Mouse (Mus musculus) stomach, embryonic 16.5 days (tissue): ENCODE data around the gene Abca3. TPM values are rescaled to one million over a fixed set of nuclear protein-coding genes. Genes with fewer than 3 reads are reported as not detected.
A peak's percentile ranks its signal among the peaks of the same experiment; 100 is the strongest.
"Not testable (repeated sequence)": the region's sequence is repeated elsewhere in the genome, so short reads cannot be mapped to it uniquely, and the experiment has no call there.

Experiments used
- ATAC-seq: fragments of 200-750 bp; cut with Nextera tagmentation; 2 replicates; pipeline ENCODE4 v1.8.0; 2017; ENCODE audit warnings: moderate number of reproducible peaks, moderate TSS enrichment; ENCODE audit not compliant: insufficient read depth, low FRiP score
- H3K27ac ChIP-seq: fragments of 300-500 bp; sonication (generic); 2 replicates; pipeline ENCODE4 v1.5.1; 2014; ENCODE audit warnings: low read length
- H3K27me3 ChIP-seq: fragments of 300-500 bp; sonication (generic); 2 replicates; pipeline ENCODE4 v1.6.1; 2014; ENCODE audit warnings: low read length, control low read depth, mixed read lengths; ENCODE audit not compliant: control insufficient read depth, insufficient read depth
- H3K36me3 ChIP-seq: fragments of 300-500 bp; sonication (generic); 2 replicates; pipeline ENCODE4 v1.6.1; 2014; ENCODE audit warnings: low read length; ENCODE audit not compliant: control insufficient read depth, insufficient read depth
- H3K4me1 ChIP-seq: fragments of 300-500 bp; sonication (generic); 2 replicates; pipeline ENCODE4 v1.6.1; 2014; ENCODE audit warnings: low read length, control low read depth, mixed read lengths; ENCODE audit not compliant: control insufficient read depth, insufficient read depth
- H3K4me2 ChIP-seq: fragments of 300-500 bp; sonication (generic); 2 replicates; pipeline ENCODE4 v1.6.1; 2014; ENCODE audit warnings: low read depth, low read length, mixed read lengths
- H3K4me3 ChIP-seq: fragments of 300-500 bp; sonication (generic); replicated peaks from 2 replicates; pipeline ENCODE4 v1.5.1; 2014; ENCODE audit warnings: mild to moderate bottlenecking, low read length
- H3K9ac ChIP-seq: fragments of 300-500 bp; sonication (generic); 2 replicates; pipeline ENCODE4 v1.6.1; 2014; ENCODE audit warnings: low read length
- H3K9me3 ChIP-seq: fragments of 300-500 bp; sonication (generic); replicated peaks from 2 replicates; pipeline ENCODE4 v1.6.1; 2016; ENCODE audit warnings: low read length, control low read depth; ENCODE audit not compliant: control insufficient read depth
- WGBS: fragments of 180-500 bp; shearing (Covaris S2); extraction: QIAGEN DNeasy Blood & Tissue Kit; methylation state at CpG from one replicate; pipeline ENCODE4 v1.1.7; 2014; 5-methylcytosine and 5-hydroxymethylcytosine counted together
- polyA plus RNA-seq: library from polyadenylated mRNA; unstranded; fragments of >200 nt; fragmentation: Nextera tagmentation; extraction: Ambion mirVana; gene quantifications from 2 replicates; pipeline ENCODE4 v1.2.1, GENCODE M21; 2015

The Abca3 gene
- polyA plus RNA-seq, 1 experiment from 2014 or later = 12.2 TPM

DNA sequence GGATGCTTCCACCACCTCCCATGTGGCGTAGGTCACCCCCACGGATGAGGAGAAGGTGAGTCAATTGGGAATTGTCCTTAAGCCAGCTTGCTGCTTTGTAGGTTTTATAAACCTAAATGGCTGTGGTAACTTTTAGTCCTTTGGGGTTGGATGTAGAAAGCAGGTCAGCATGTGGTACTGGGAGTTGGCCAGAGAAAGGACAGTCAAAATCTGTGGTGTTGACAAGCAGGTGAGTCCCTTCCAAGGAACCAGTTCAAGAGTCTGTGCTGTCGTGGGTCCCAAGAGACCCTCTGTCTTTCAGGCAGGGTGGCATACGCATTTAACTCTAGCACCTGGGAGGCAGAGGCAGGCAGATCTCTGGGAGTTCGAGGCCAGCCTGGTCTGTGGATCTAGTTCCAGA, 72.7 kb downstream of the Abca3 start:
- ATAC-seq = no peak
- no peaks in the 10 kb centered on the region for H3K27me3 ChIP-seq

DNA sequence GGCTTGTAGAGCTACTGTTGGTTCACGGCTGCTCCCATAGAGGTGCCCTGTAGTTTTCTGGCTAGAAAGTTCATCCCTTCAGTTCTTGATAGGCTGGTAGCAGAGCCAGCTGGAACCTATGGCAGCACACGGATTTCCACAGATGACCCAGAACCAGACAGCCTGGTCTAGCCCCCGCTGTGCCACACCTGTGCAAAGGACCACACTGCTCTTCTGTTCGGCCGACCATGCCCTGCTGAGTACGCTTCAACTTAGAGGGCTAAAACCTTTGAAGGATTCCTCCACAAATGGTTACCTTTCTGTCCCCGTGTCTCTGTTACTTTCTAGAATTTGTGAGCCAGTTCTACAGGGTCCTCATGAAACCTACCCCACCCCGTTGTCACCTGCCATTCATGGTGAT, 73.6 kb downstream of the Abca3 start:
- H3K27ac ChIP-seq, H3K4me1 ChIP-seq, H3K4me2 ChIP-seq, H3K4me3 ChIP-seq, H3K9ac ChIP-seq, H3K9me3 ChIP-seq, ATAC-seq, H3K27me3 ChIP-seq: not testable (repeated sequence)
- H3K36me3 ChIP-seq = peaks cover 34% of the 10 kb centered on the region
- 82% methylated on average over 6 of the region's 8 CpGs for WGBS

More for the DNA sequence above, 72.7 kb downstream of the Abca3 start:
- no peak overlapping the region for H3K27ac ChIP-seq
- no peak overlapping the region for H3K9ac ChIP-seq
- no peak overlapping the region for H3K4me2 ChIP-seq
- no peak overlapping the region for H3K4me3 ChIP-seq
- H3K36me3 ChIP-seq = peaks cover 42% of the 10 kb centered on the region
- no peaks in the 10 kb centered on the region for H3K9me3 ChIP-seq
- H3K4me1 ChIP-seq = peaks cover 4% of the 10 kb centered on the region; the same call in 1 of the 2 replicates
- 92% methylated on average over 5 of the region's 5 CpGs for WGBS

DNA sequence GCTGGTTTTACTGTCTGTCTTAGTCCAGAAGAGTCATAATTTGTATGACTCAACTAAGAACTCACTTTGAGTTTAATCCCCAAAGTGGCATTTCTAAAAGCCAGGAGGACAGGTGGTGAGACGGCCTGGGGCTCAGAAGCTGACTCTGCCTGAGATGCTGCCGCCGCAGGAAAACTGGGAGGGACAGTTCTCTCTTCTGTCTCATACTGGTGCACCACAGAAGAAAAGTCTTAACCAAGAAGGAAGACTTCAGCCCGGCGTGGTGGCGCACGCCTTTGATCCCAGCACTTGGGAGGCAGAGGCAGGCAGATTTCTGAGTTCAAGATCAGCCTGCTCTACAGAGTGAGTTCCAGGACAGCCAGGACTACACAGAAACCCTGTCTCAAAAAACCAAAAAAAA, 74.2 kb downstream of the Abca3 start:
- WGBS = 85% methylated on average over 7 of the region's 7 CpGs
- no peaks in the 10 kb centered on the region for H3K27me3 ChIP-seq
- H3K4me3 ChIP-seq = no peak overlapping the region; the same call in 1 of the 2 replicates
- H3K27ac ChIP-seq = peak overlapping the region; percentile 97
- ATAC-seq = no peak
- peak overlapping the region; percentile 94; the same call in 1 of the 2 replicates for H3K9ac ChIP-seq
- H3K9me3 ChIP-seq = no peaks in the 10 kb centered on the region
- H3K4me2 ChIP-seq = peak overlapping the region; percentile 73
- peaks cover 30% of the 10 kb centered on the region for H3K36me3 ChIP-seq
- H3K4me1 ChIP-seq = peaks cover 4% of the 10 kb centered on the region; the same call in 1 of the 2 replicates

DNA sequence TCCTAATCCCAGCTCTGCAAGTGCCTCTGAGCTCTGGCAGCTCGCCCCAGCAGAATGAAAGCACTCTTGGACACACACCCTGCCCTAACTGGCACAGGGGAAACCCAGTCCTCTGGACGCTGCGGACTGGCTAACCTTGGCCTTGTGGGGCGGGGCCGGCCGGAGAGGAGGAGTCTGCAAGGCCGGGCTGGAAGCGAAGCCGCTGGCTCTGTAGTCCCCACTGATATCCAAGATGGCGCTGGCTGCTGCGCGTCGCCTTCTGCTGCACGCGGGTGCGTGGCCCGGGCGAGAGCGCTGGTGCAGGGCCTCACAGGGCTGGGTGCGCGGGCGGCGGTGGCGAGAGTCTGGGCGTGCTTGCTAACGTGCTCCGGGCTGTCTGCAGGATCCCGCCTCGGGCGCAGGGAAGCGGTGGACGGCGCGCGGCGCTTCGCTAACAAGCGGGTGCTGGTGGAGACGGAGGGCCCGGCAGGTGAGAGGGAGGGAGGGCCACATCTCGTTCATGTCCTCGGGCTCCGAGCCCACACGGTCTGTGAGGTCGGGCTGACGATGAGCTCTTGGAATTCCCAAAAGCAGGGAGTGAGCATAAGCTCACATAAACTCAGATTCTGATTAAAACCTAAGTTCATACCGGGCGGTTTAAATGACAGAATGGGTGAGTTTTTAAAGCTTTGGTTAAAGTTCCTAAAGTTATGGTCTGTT, 74.9 kb downstream of the Abca3 start, which contains the start of gene Eci1:
TSS of gene Eci1 (plus strand) at position 171 of the 699 bp plus-strand sequence.
- H3K9ac ChIP-seq = peak within 1 kb of the TSS; percentile 94
- ATAC-seq = peak; percentile 98
- peak within 1 kb of the TSS; percentile 97 for H3K27ac ChIP-seq
- H3K27me3 ChIP-seq = no peaks in the 10 kb centered on the region
- H3K4me1 ChIP-seq = peaks cover 4% of the 10 kb centered on the region; the same call in 1 of the 2 replicates
- under 1% methylated on average over 47 of the region's 48 CpGs for WGBS
- H3K4me3 ChIP-seq = peak within 1 kb of the TSS; percentile 84
- peak within 1 kb of the TSS; percentile 73 for H3K4me2 ChIP-seq
- peaks cover 23% of the 10 kb centered on the region for H3K36me3 ChIP-seq
- no peaks in the 10 kb centered on the region for H3K9me3 ChIP-seq

DNA sequence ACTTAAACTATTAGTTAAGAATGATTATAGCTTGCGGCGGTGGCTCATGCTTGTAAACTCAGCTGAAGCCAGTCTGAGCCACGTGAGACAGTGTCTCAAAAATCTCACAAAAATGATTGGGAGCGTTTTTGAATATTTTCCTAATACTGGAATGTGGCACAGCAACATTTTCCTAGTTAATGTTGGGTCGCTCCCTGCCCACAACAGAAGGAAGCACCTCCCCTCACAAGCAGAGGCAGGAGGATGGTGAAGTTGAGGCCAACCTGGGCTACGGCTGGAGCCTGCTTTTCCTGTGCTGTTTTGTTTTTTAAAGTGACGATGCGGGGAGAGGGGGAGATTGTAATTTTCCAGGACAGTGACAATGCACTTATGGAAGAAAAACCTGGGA, 75.4 kb downstream of the Abca3 start:
- H3K9me3 ChIP-seq = no peaks in the 10 kb centered on the region
- no peaks in the 10 kb centered on the region for H3K27me3 ChIP-seq
- peak overlapping the region; percentile 97 for H3K27ac ChIP-seq
- H3K4me3 ChIP-seq = peak overlapping the region; percentile 84
- H3K4me2 ChIP-seq = peak overlapping the region; percentile 73
- 2% methylated on average over 8 of the region's 8 CpGs for WGBS
- H3K36me3 ChIP-seq = peaks cover 22% of the 10 kb centered on the region
- H3K4me1 ChIP-seq = peaks cover 4% of the 10 kb centered on the region; the same call in 1 of the 2 replicates
- no peak for ATAC-seq
- peak overlapping the region; percentile 94 for H3K9ac ChIP-seq

DNA sequence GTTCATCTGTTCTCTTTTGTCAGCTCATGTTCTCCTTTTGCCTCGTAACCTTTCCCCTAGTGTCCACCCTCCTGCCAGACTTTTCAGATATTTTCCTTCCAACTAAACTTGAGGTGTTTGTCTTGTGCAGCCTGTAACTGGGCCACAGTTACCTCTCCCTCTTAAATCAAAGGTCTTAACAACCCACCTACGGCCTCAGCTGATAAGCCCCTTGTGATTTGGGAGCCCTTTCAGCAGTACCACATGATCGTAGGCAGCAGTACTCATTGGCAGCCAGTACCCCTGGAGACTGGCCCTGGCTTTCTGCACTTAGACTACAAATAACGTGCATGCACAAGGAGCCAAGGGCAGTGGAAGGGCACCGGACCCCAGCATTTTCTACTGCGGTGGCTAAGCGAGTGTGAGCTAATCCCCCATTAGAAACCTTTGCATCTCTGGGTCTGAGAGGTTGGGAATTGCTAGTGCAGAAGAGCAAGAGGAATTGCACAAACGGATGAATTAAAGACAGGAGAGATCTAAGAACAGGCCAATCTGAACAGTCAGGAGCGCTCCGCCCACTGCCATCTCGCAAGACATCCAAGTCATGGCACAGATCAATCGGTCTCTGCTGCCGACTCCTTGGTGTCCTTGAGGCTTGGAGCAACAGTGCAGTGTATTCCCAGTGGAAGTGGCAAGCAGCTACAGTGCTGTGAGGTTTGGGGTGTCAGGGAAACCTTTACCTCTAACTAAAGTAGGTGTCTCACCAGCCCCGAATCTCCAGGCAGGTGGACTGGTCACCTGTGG, 77.6 kb downstream of the Abca3 start:
- peak; percentile 57; the same call in 1 of the 2 replicates for ATAC-seq
- no peaks in the 10 kb centered on the region for H3K27me3 ChIP-seq
- H3K27ac ChIP-seq = peak overlapping the region; percentile 56
- H3K9ac ChIP-seq = peak overlapping the region; percentile 38; the same call in 1 of the 2 replicates
- H3K4me3 ChIP-seq = no peak overlapping the region
- peak overlapping the region; percentile 1 for H3K4me2 ChIP-seq
- no peaks in the 10 kb centered on the region for H3K9me3 ChIP-seq
- peaks cover 4% of the 10 kb centered on the region; the same call in 1 of the 2 replicates for H3K4me1 ChIP-seq
- H3K36me3 ChIP-seq = peaks cover 8% of the 10 kb centered on the region
- WGBS = 72% methylated on average over 14 of the region's 14 CpGs

DNA sequence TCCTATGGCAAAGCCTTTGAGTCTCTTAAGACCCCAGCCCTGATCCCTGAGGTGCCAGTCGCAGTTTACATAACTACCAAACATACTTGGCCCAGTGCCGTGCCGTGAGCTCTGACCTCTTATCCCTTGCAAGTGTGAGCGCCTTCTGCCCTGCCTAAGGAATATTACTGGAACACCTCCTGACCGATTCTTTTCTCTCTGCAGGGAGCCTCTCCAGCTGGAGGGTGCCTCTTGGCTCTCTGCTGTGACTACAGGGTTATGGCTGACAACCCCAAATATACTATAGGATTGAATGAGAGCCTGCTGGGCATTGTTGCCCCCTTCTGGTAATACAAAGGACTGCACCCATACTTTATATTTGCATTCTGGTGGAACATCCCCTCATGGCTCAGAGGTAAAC, 85.3 kb downstream of the Abca3 start:
- H3K27me3 ChIP-seq = no peaks in the 10 kb centered on the region
- H3K36me3 ChIP-seq = peaks cover 13% of the 10 kb centered on the region; the same call in 1 of the 2 replicates
- no peaks in the 10 kb centered on the region for H3K4me1 ChIP-seq
- peak; percentile 3; the same call in 1 of the 2 replicates for ATAC-seq
- 66% methylated on average over 5 of the region's 5 CpGs for WGBS
- no peak overlapping the region for H3K4me3 ChIP-seq
- H3K9me3 ChIP-seq = no peaks in the 10 kb centered on the region
- no peak overlapping the region for H3K4me2 ChIP-seq
- H3K9ac ChIP-seq = no peak overlapping the region
- no peak overlapping the region for H3K27ac ChIP-seq

DNA sequence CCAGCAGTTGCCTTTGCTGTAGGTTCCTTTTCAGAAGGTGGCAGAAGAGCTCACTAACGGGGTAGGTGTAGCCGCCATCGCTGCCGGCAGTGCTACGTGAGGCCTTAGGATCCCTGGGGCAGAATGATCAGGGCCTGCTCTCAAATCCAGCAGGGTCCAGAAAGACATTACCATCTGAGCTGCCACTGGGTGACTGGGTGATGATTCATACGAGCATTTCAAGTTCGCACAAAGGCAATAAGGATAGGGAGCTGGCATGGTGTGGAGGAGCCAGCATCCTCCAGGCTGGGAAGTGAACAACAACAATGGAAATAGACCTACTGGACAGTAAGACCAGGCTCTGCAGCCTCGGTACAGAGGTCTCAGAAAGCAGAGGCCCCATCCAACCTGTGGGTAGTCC, 88.6 kb downstream of the Abca3 start:
- Histone ChIP-seq H3K4me1 (no peaks in the 10 kb centered on the region), H3K4me3 (no peak overlapping the region), H3K27ac (no peak overlapping the region), H3K4me2 (no peak overlapping the region), H3K9ac (no peak overlapping the region), H3K9me3 (no peaks in the 10 kb centered on the region), H3K27me3 (no peaks in the 10 kb centered on the region), H3K36me3 (peaks cover 17% of the 10 kb centered on the region; the same call in 1 of the 2 replicates)
- ATAC-seq = no peak
- 89% methylated on average over 8 of the region's 8 CpGs for WGBS

DNA sequence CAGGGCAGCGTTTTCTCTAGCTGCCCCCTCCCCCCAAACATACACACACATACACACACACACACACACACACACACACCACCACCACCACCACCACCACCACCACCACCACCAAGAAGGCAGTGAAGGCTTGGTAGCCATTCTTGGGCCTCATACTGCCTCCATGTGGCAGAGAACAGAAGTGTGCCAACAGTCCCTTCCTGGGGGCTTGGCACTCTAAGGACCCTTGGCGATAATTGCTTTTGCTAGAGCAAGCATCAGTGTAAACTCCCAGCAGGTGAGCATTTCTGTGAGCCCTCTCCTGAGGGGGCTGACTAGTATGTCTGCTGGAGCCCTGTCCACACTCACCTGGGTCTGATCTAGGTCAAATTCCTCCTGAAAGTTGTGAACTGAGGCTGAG, 89.4 kb downstream of the Abca3 start:
- peaks cover 23% of the 10 kb centered on the region; the same call in 1 of the 2 replicates for H3K36me3 ChIP-seq
- ATAC-seq = no peak
- no peak overlapping the region for H3K4me2 ChIP-seq
- H3K9ac ChIP-seq = no peak overlapping the region
- no peaks in the 10 kb centered on the region for H3K27me3 ChIP-seq
- H3K9me3 ChIP-seq = no peaks in the 10 kb centered on the region
- WGBS = 21% methylated on average over 2 of the region's 2 CpGs
- H3K4me3 ChIP-seq = no peak overlapping the region
- no peak overlapping the region; the same call in 1 of the 2 replicates for H3K27ac ChIP-seq
- H3K4me1 ChIP-seq = no peaks in the 10 kb centered on the region
